Mouse (Mus musculus) lung, adult 2 months (tissue): ENCODE measurements around the gene Ebi3. TPM values are rescaled to one million over a fixed set of nuclear protein-coding genes. Genes with fewer than 3 reads are reported as not detected.

Experiments used
- DNase-seq: peaks from one replicate; pipeline ENCODE4 v3.0.0; 2022
- H3K4me1 ChIP-seq: fragments of 200-500 bp; 2 replicates; pipeline ENCODE4 v1.6.1; 2011; ENCODE audit warnings: low read length; ENCODE audit not compliant: control insufficient read depth, insufficient read depth
- H3K4me3 ChIP-seq: fragments of 200-500 bp; replicated peaks from 2 replicates; pipeline ENCODE3; 2011; ENCODE audit warnings: low read depth, mild to moderate bottlenecking, control low read depth, low read length; ENCODE audit errors: extremely low read depth
- CTCF ChIP-seq: fragments of 200-500 bp; IDR thresholded peaks from 2 replicates; pipeline ENCODE4 v1.5.1; 2011; ENCODE audit warnings: mild to moderate bottlenecking, low read length, control low read depth; ENCODE audit not compliant: insufficient read depth
- POLR2A ChIP-seq: fragments of 200-500 bp; IDR thresholded peaks from 2 replicates; pipeline ENCODE4 v1.6.1; 2011; ENCODE audit warnings: low read depth, mild to moderate bottlenecking, control low read depth, low read length, borderline replicate concordance; ENCODE audit errors: extremely low read depth
- WGBS: fragments of 180-500 bp; shearing (Covaris S2); methylation state at CpG from one replicate; pipeline ENCODE4 v1.1.7; 2018; 5-methylcytosine and 5-hydroxymethylcytosine counted together
- polyA plus RNA-seq: library from polyadenylated mRNA; depleted of rRNA; stranded (reverse); fragments of >200 nt; gene quantifications from 2 replicates; pipeline ENCODE4 v1.2.3, GENCODE M21; 2012

Ebi3 gene
- polyA plus RNA-seq, 1 experiment = 7.3 TPM

- peak overlapping the region; percentile 81 for H3K4me3 ChIP-seq
- 18% methylated on average over 5 of the region's 5 CpGs for WGBS
- no peak for DNase-seq
- TF ChIP-seq POLR2A (no peak), CTCF (no peak)
- H3K4me1 ChIP-seq = peaks cover 2% of the 10 kb centered on the region
Observed at GRCm38 (mm10) chr17:55945696-55946095, 6.7 kb upstream of the Ebi3 start.

GRCm38 (mm10) chr17:55948647-55949046 is 3.8 kb upstream of the Ebi3 start:
- peaks cover 2% of the 10 kb centered on the region for H3K4me1 ChIP-seq
- TF ChIP-seq POLR2A = no peak
- TF ChIP-seq CTCF = no peak
- WGBS = 84% methylated on average over 4 of the region's 4 CpGs
- no peak for DNase-seq
- H3K4me3 ChIP-seq = no peak overlapping the region

- TF ChIP-seq POLR2A (no peak), CTCF (no peak)
- Histone ChIP-seq H3K4me1 (peaks cover 2% of the 10 kb centered on the region), H3K4me3 (no peak within 1 kb of the TSS)
- WGBS = 82% methylated on average over 2 of the region's 2 CpGs
- no peak for DNase-seq
Observed at GRCm38 (mm10) chr17:55949400-55949799, 3.0 kb upstream of the Ebi3 start, which contains the start of gene Zfp119b. TSS of gene Zfp119b (minus strand) at chr17:55949500.

GRCm38 (mm10) chr17:55950601-55951000 is 1.8 kb upstream of the Ebi3 start:
- WGBS = 70% methylated on average over 9 of the region's 9 CpGs
- Histone ChIP-seq H3K4me1 (peaks cover 2% of the 10 kb centered on the region), H3K4me3 (no peak overlapping the region)
- DNase-seq = no peak
- TF ChIP-seq POLR2A (no peak), CTCF (no peak)

GRCm38 (mm10) chr17:55952041-55952440 is 399 bp upstream of the Ebi3 start:
- DNase-seq = no peak
- Histone ChIP-seq H3K4me1 (no peaks in the 10 kb centered on the region), H3K4me3 (no peak overlapping the region)
- TF ChIP-seq POLR2A = no peak
- TF ChIP-seq CTCF = no peak

GRCm38 (mm10) chr17:55953751-55954150 is 1.3 kb downstream of the Ebi3 start:
- WGBS = 67% methylated on average over 6 of the region's 6 CpGs
- no peaks in the 10 kb centered on the region; the same call in 1 of the 2 replicates for H3K4me1 ChIP-seq
- DNase-seq = no peak
- TF ChIP-seq CTCF (no peak), POLR2A (no peak)
- H3K4me3 ChIP-seq = no peak overlapping the region

GRCm38 (mm10) chr17:55954229-55954628 is 1.8 kb downstream of the Ebi3 start:
- WGBS = 28% methylated on average over 16 of the region's 16 CpGs
- no peak overlapping the region for H3K4me3 ChIP-seq
- TF ChIP-seq CTCF = no peak
- no peak for TF ChIP-seq POLR2A
- no peak for DNase-seq
- H3K4me1 ChIP-seq = no peaks in the 10 kb centered on the region; the same call in 1 of the 2 replicates

- peak overlapping the region; percentile 45 for H3K4me3 ChIP-seq
- 10% methylated on average over 26 of the region's 26 CpGs for WGBS
- TF ChIP-seq POLR2A = no peak
- TF ChIP-seq CTCF = no peak
- peaks cover 2% of the 10 kb centered on the region; the same call in 1 of the 2 replicates for H3K4me1 ChIP-seq
- peak; percentile 83 for DNase-seq
Observed at GRCm38 (mm10) chr17:55956129-55956528, 3.7 kb downstream of the Ebi3 start.

- no peak for DNase-seq
- 41% methylated on average over 6 of the region's 6 CpGs for WGBS
- Histone ChIP-seq H3K4me3 (no peak overlapping the region), H3K4me1 (peaks cover 2% of the 10 kb centered on the region; the same call in 1 of the 2 replicates)
- no peak for TF ChIP-seq CTCF
Observed at GRCm38 (mm10) chr17:55956591-55956990, 4.2 kb downstream of the Ebi3 start.

- Histone ChIP-seq H3K4me1 (peaks cover 2% of the 10 kb centered on the region; the same call in 1 of the 2 replicates), H3K4me3 (no peak overlapping the region)
- WGBS = 18% methylated on average over 9 of the region's 9 CpGs
- TF ChIP-seq CTCF = peak; percentile 82
- no peak for TF ChIP-seq POLR2A
- peak; percentile 74 for DNase-seq
Observed at GRCm38 (mm10) chr17:55957168-55957567, 4.7 kb downstream of the Ebi3 start.
